Mouse (Mus musculus) hindbrain, embryonic 14.5 days (tissue): ENCODE measurements around the gene Hic1. TPM values are rescaled to one million over a fixed set of nuclear protein-coding genes. Genes with fewer than 3 reads are reported as not detected.
A peak's percentile ranks its signal among the peaks of the same experiment; 100 is the strongest.

Source experiments
- ATAC-seq: fragments of 200-750 bp; cut with Nextera tagmentation; 2 replicates; pipeline ENCODE4 v1.8.0; 2017; ENCODE audit warnings: moderate number of reproducible peaks, mild to moderate bottlenecking, moderate TSS enrichment, moderate library complexity; ENCODE audit not compliant: low FRiP score
- DNase-seq: peaks from one replicate; pipeline ENCODE4 v3.0.0-alpha.2; 2015; ENCODE audit warnings: low spot score
- H3K27ac ChIP-seq: fragments of 300-500 bp; sonication (generic); 2 replicates; pipeline ENCODE4 v1.5.1; 2014; ENCODE audit warnings: mild to moderate bottlenecking, moderate library complexity
- H3K27me3 ChIP-seq: fragments of 300-500 bp; sonication (generic); 2 replicates; pipeline ENCODE4 v1.6.1; 2014; ENCODE audit warnings: mild to moderate bottlenecking, low read length, mixed read lengths; ENCODE audit not compliant: control insufficient read depth, insufficient read depth
- H3K36me3 ChIP-seq: fragments of 300-500 bp; sonication (generic); replicated peaks from 2 replicates; pipeline ENCODE4 v1.6.1; 2014; ENCODE audit not compliant: control insufficient read depth, insufficient read depth
- H3K4me1 ChIP-seq: fragments of 300-500 bp; sonication (generic); replicated peaks from 2 replicates; pipeline ENCODE4 v1.6.1; 2014; ENCODE audit warnings: antibody characterized with exemption, low read length, mixed read lengths; ENCODE audit not compliant: control insufficient read depth, insufficient read depth
- H3K4me2 ChIP-seq: fragments of 300-500 bp; sonication (generic); replicated peaks from 2 replicates; pipeline ENCODE4 v1.6.1; 2014; ENCODE audit warnings: mild to moderate bottlenecking, moderate library complexity
- H3K4me3 ChIP-seq: fragments of 300-500 bp; sonication (generic); replicated peaks from 2 replicates; pipeline ENCODE4 v1.5.1; 2014; ENCODE audit warnings: mild to moderate bottlenecking, low read length
- H3K9ac ChIP-seq: fragments of 300-500 bp; sonication (generic); 2 replicates; pipeline ENCODE4 v1.6.1; 2014
- H3K9me3 ChIP-seq: fragments of 300-500 bp; sonication (generic); 2 replicates; pipeline ENCODE4 v1.6.1; 2016; ENCODE audit warnings: low read length; ENCODE audit not compliant: control insufficient read depth
- WGBS: fragments of 180-500 bp; shearing (Covaris S2); extraction: QIAGEN DNeasy Blood & Tissue Kit; methylation state at CpG from one replicate; pipeline ENCODE4 v1.1.7; 2014; 5-methylcytosine and 5-hydroxymethylcytosine counted together
- polyA plus RNA-seq: library from polyadenylated mRNA; unstranded; fragments of >200 nt; fragmentation: Nextera tagmentation; extraction: Ambion mirVana; gene quantifications from 2 replicates; pipeline ENCODE4 v1.2.1, GENCODE M21; 2014

Gene Hic1
- polyA plus RNA-seq, 1 experiment from 2014 or later = 1.9 TPM

- Histone ChIP-seq H3K4me3 (no peak overlapping the region), H3K36me3 (peaks cover 31% of the 10 kb centered on the region), H3K4me2 (no peak overlapping the region), H3K9me3 (no peaks in the 10 kb centered on the region), H3K27ac (no peak overlapping the region), H3K9ac (no peak overlapping the region), H3K4me1 (no peaks in the 10 kb centered on the region; the same call in 1 of the 2 replicates), H3K27me3 (peaks cover 6% of the 10 kb centered on the region)
- DNase-seq (no peak), ATAC-seq (no peak)
- 31% methylated on average over 2 of the region's 2 CpGs for WGBS
Observed at GRCm38 (mm10) chr11:75157901-75158300, 11.4 kb downstream of the Hic1 start.

- Histone ChIP-seq H3K4me2 (no peak overlapping the region), H3K27me3 (no peaks in the 10 kb centered on the region), H3K9ac (no peak overlapping the region), H3K9me3 (no peaks in the 10 kb centered on the region), H3K4me3 (no peak overlapping the region), H3K4me1 (no peaks in the 10 kb centered on the region; the same call in 1 of the 2 replicates), H3K27ac (no peak overlapping the region), H3K36me3 (peaks cover 22% of the 10 kb centered on the region)
- no peak for DNase-seq
- 44% methylated on average over 4 of the region's 4 CpGs for WGBS
- no peak for ATAC-seq
Observed at GRCm38 (mm10) chr11:75157037-75157436, 12.3 kb downstream of the Hic1 start.

GRCm38 (mm10) chr11:75156416-75156815, 12.9 kb downstream of the Hic1 start:
- Histone ChIP-seq H3K4me3 (no peak overlapping the region), H3K4me2 (no peak overlapping the region), H3K9ac (no peak overlapping the region), H3K27ac (no peak overlapping the region), H3K9me3 (no peaks in the 10 kb centered on the region), H3K36me3 (peaks cover 22% of the 10 kb centered on the region), H3K4me1 (no peaks in the 10 kb centered on the region; the same call in 1 of the 2 replicates), H3K27me3 (no peaks in the 10 kb centered on the region)
- ATAC-seq (no peak), DNase-seq (no peak)
- 72% methylated on average over 5 of the region's 5 CpGs for WGBS

GRCm38 (mm10) chr11:75155985-75156384, 13.3 kb downstream of the Hic1 start:
- no peak for ATAC-seq
- DNase-seq = no peak
- Histone ChIP-seq H3K27ac (no peak overlapping the region), H3K36me3 (peaks cover 26% of the 10 kb centered on the region), H3K4me3 (no peak overlapping the region), H3K4me1 (no peaks in the 10 kb centered on the region; the same call in 1 of the 2 replicates), H3K27me3 (no peaks in the 10 kb centered on the region), H3K9ac (no peak overlapping the region), H3K4me2 (no peak overlapping the region), H3K9me3 (no peaks in the 10 kb centered on the region)
- WGBS = 75% methylated on average over 6 of the region's 6 CpGs

- Histone ChIP-seq H3K27ac (no peak overlapping the region), H3K4me3 (no peak overlapping the region)
- ATAC-seq = no peak
Observed at GRCm38 (mm10) chr11:75154053-75154585, 15.2 kb downstream of the Hic1 start.

GRCm38 (mm10) chr11:75152603-75153557, 16.4 kb downstream of the Hic1 start:
- no peak overlapping the region for H3K4me3 ChIP-seq
- WGBS = 78% methylated on average over 18 of the region's 18 CpGs
- H3K4me2 ChIP-seq = no peak overlapping the region
- peaks cover 20% of the 10 kb centered on the region; the same call in 1 of the 2 replicates for H3K36me3 ChIP-seq
- no peak for DNase-seq
- H3K9ac ChIP-seq = no peak overlapping the region
- peaks cover 3% of the 10 kb centered on the region for H3K4me1 ChIP-seq
- H3K9me3 ChIP-seq = no peaks in the 10 kb centered on the region
- no peaks in the 10 kb centered on the region for H3K27me3 ChIP-seq
- peak overlapping the region; percentile 43; the same call in 1 of the 2 replicates for H3K27ac ChIP-seq
- ATAC-seq = no peak

More at GRCm38 (mm10) chr11:75154053-75154585, 15.2 kb downstream of the Hic1 start:
- no peaks in the 10 kb centered on the region; the same call in 1 of the 2 replicates for H3K4me1 ChIP-seq
- no peak for DNase-seq
- H3K9me3 ChIP-seq = no peaks in the 10 kb centered on the region
- no peak overlapping the region for H3K9ac ChIP-seq
- H3K4me2 ChIP-seq = no peak overlapping the region
- peaks cover 24% of the 10 kb centered on the region for H3K36me3 ChIP-seq
- H3K27me3 ChIP-seq = no peaks in the 10 kb centered on the region
- 77% methylated on average over 6 of the region's 6 CpGs for WGBS

- DNase-seq = no peak
- H3K27me3 ChIP-seq = no peaks in the 10 kb centered on the region
- ATAC-seq = no peak
- H3K36me3 ChIP-seq = peaks cover 24% of the 10 kb centered on the region
- WGBS = 88% methylated on average over 1 of the region's 1 CpGs
- H3K9ac ChIP-seq = no peak overlapping the region
- no peak overlapping the region for H3K4me2 ChIP-seq
- H3K9me3 ChIP-seq = no peaks in the 10 kb centered on the region
- no peak overlapping the region for H3K27ac ChIP-seq
- no peak overlapping the region for H3K4me3 ChIP-seq
- peaks cover 14% of the 10 kb centered on the region for H3K4me1 ChIP-seq
Observed at GRCm38 (mm10) chr11:75150346-75150745, 19.0 kb downstream of the Hic1 start.

GRCm38 (mm10) chr11:75148332-75149035, 20.8 kb downstream of the Hic1 start:
- H3K4me3 ChIP-seq = no peak overlapping the region
- peaks cover 43% of the 10 kb centered on the region for H3K36me3 ChIP-seq
- DNase-seq = no peak
- H3K4me1 ChIP-seq = peaks cover 14% of the 10 kb centered on the region
- no peak overlapping the region for H3K4me2 ChIP-seq
- H3K9ac ChIP-seq = no peak overlapping the region
- no peaks in the 10 kb centered on the region for H3K9me3 ChIP-seq
- WGBS = 93% methylated on average over 10 of the region's 11 CpGs
- ATAC-seq = no peak
- H3K27ac ChIP-seq = peak overlapping the region; percentile 64
- no peaks in the 10 kb centered on the region for H3K27me3 ChIP-seq

GRCm38 (mm10) chr11:75147846-75148168, 21.5 kb downstream of the Hic1 start:
- H3K4me2 ChIP-seq = no peak overlapping the region
- peak overlapping the region; percentile 64 for H3K27ac ChIP-seq
- WGBS = 57% methylated on average over 3 of the region's 3 CpGs
- H3K4me1 ChIP-seq = peaks cover 14% of the 10 kb centered on the region
- H3K4me3 ChIP-seq = no peak overlapping the region
- ATAC-seq (peak; percentile 55; the same call in 1 of the 2 replicates), DNase-seq (no peak)
- H3K36me3 ChIP-seq = peaks cover 48% of the 10 kb centered on the region
- H3K9ac ChIP-seq = peak overlapping the region; percentile 2; the same call in 1 of the 2 replicates
- no peaks in the 10 kb centered on the region for H3K9me3 ChIP-seq
- H3K27me3 ChIP-seq = no peaks in the 10 kb centered on the region
